Mouse (Mus musculus): Measurements from ENCODE around the gene Ptprf.

- TF ChIP-seq GATA1 (IDR thresholded peaks at IDR 0.05; ENCODE audit: low read length), result no peak
- no peak for TF ChIP-seq TAL1 (IDR thresholded peaks at IDR 0.05; ENCODE audit: low read length)
Observed at GRCm38 (mm10) chr4:118247323-118247722, 43.9 kb downstream of the Ptprf start.

All from erythroblast, embryonic 14.5 days (primary cell).